21 mouse cellular contexts compared by ENCODE assay signal in the genomic region with DNA sequence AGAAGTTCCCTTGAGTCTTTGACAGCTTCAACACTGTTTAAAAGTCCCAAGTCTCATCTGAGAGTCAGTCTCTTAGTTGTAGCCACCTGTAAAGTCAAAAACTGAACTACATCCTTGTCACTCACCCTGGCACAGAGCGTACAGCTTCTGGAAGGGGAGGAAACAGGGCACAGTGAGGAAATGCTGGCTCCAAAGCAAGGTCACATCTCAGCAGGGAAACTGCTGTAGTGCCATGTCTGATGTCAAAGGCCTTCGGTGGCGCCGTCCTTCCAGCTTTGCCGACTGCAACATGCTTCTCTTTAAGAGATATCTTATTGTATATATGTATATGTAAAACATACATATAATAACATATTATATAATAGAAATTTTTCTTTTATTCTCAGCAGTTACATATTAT.
A peak's percentile ranks its signal among the peaks of the same experiment; 100 is the strongest.
DNase-seq lines count a peak whose midpoint lies in the region; ATAC-seq lines count a peak whose summit lies in the region.
"Had no signal": no experiment of that assay in that cellular context is flagged by ENCODE, and none has a peak within 500 bp of the region (broad histone marks: within the 10 kb centered on the region; RNA-seq: fewer than 3 reads in every experiment).

No protein-coding gene starts in this region.

- peaks cover 71% of the 10 kb centered on the region for H3K4me1 ChIP-seq in megakaryocyte, embryonic 14.5 days
- H3K4me1 ChIP-seq: hindbrain, embryonic 15.5 days; neural tube, embryonic 15.5 days had no signal

- no peaks in the 10 kb centered on the region for H3K9me3 ChIP-seq in megakaryocyte, embryonic 14.5 days
- H3K9me3 ChIP-seq: embryonic facial prominence, embryonic 13.5 days; forebrain, embryonic 12.5 days; G1E; heart, embryonic 10.5 days; hindbrain, embryonic 15.5 days; neural tube, embryonic 15.5 days had no signal

- H3K4me3 ChIP-seq in megakaryocyte, embryonic 14.5 days (replicated peaks): peak overlapping the region; percentile 47
- H3K4me3 ChIP-seq: embryonic facial prominence, embryonic 13.5 days; erythroblast, embryonic 14.5 days; forebrain, embryonic 12.5 days; heart, embryonic 10.5 days; hindbrain, embryonic 15.5 days; neural tube, embryonic 15.5 days had no signal

- H3K27me3 ChIP-seq in megakaryocyte, embryonic 14.5 days (replicated peaks): no peaks in the 10 kb centered on the region
- H3K27me3 ChIP-seq: CH12.LX; embryonic facial prominence, embryonic 13.5 days; forebrain, embryonic 12.5 days; hindbrain, embryonic 15.5 days; neural tube, embryonic 15.5 days; Patski had no signal

- peak; percentile 31 to 45 for DNase-seq in cerebellum, adult 18-20 months
- DNase-seq in cerebellum, postnatal 14 days: peak; percentile 29 to 30
- DNase-seq in frontal cortex, postnatal 14 days (ENCODE audit: low spot score in 2 of 2): no peak
- no peak for DNase-seq in right cerebral cortex, adult 2 months (ENCODE audit: low spot score in 2 of 2)
- DNase-seq in urinary bladder, postnatal 14 days (ENCODE audit: low spot score): no peak
- DNase-seq: B cell, adult 2 months; embryo, embryonic 11 days; kidney, adult 2 months; lung, postnatal 4 days; thymus, adult 2 months had no signal

- peaks cover 33% of the 10 kb centered on the region for H3K36me3 ChIP-seq in megakaryocyte, embryonic 14.5 days (replicated peaks; ENCODE audit: low read length)
- H3K36me3 ChIP-seq: forebrain, embryonic 12.5 days; heart, embryonic 10.5 days; hindbrain, embryonic 15.5 days; neural tube, embryonic 15.5 days had no signal

- no peak for ATAC-seq in megakaryocyte, adult 5-6 weeks (ENCODE audit: poor library complexity, severe bottlenecking)
- ATAC-seq: Patski had no signal

Comparison
In these comparisons a context has a peak if more than half of its experiments do, and no peak if none do; other contexts are left out.
1. DNase-seq: peak in cerebellum, adult 18-20 months (2 of 2) and cerebellum, postnatal 14 days (2 of 2); none in frontal cortex, postnatal 14 days (0 of 2), right cerebral cortex, adult 2 months (0 of 2) and urinary bladder, postnatal 14 days (single experiment).